Mouse (Mus musculus) heart, postnatal 0 days (tissue): ENCODE results near the gene Fosl1.

Experiments
- CTCF ChIP-seq: IDR thresholded peaks from 2 replicates; pipeline ENCODE4 v1.5.1; 2016; ENCODE audit warnings: antibody characterized with exemption, control low read depth, low read depth
- EP300 ChIP-seq: IDR thresholded peaks from 2 replicates; pipeline ENCODE4 v1.6.1; 2016; ENCODE audit warnings: antibody characterized with exemption, low read depth

- no peak for TF ChIP-seq CTCF
- no peak for TF ChIP-seq EP300
Observed at GRCm38 (mm10) chr19:5421784-5422183, 25.6 kb upstream of the Fosl1 start.
